In genomic region chr13:92332103-92332879, GRCm38 (mm10) we compare ENCODE assay signal across 19 mouse cellular contexts. TPM values are rescaled to one million over a fixed set of nuclear protein-coding genes. Genes with fewer than 3 reads are reported as not detected.
"Had no signal": no experiment of that assay in that cellular context is flagged by ENCODE, and none has a peak within 500 bp of the region (broad histone marks: within the 10 kb centered on the region; RNA-seq: fewer than 3 reads in every experiment).

No protein-coding gene starts in this region.

- H3K4me2 ChIP-seq: limb, embryonic 13.5 days; midbrain, embryonic 15.5 days; neural tube, embryonic 12.5 days had no signal

- H3K4me1 ChIP-seq: limb, embryonic 13.5 days; midbrain, embryonic 10.5 days; midbrain, embryonic 15.5 days; neural tube, embryonic 12.5 days had no signal

- H3K4me3 ChIP-seq: layer of hippocampus, adult 2 months; limb, embryonic 13.5 days; midbrain, embryonic 10.5 days; midbrain, embryonic 15.5 days; neural tube, embryonic 12.5 days had no signal

- H3K36me3 ChIP-seq: midbrain, embryonic 15.5 days had no signal

- H3K9ac ChIP-seq: limb, embryonic 13.5 days; liver, embryonic 14.5 days; midbrain, embryonic 15.5 days; neural tube, embryonic 12.5 days had no signal

- DNase-seq: kidney, postnatal 36 days; left cerebral cortex, postnatal 4 days; lung, adult 18-20 months; lung, postnatal 36 days; spleen, adult 18-20 months; thymus, adult 18-20 months; thymus, postnatal 14 days had no signal

- H3K9me3 ChIP-seq: limb, embryonic 13.5 days; midbrain, embryonic 10.5 days; midbrain, embryonic 15.5 days; neural tube, embryonic 12.5 days had no signal

- H3K27ac ChIP-seq: layer of hippocampus, adult 2 months; limb, embryonic 13.5 days; liver, embryonic 14.5 days; midbrain, embryonic 10.5 days; midbrain, embryonic 15.5 days; neural tube, embryonic 12.5 days had no signal

- H3K27me3 ChIP-seq: limb, embryonic 13.5 days; midbrain, embryonic 15.5 days; neural tube, embryonic 12.5 days had no signal

- ATAC-seq: lung, postnatal 0 days; midbrain, embryonic 15.5 days had no signal

RNA-seq across cellular contexts. Expression of gene Gm20379, which starts 26.5 kb away (rescaled TPM):
- total RNA-seq: layer of hippocampus, adult 2 months; layer of hippocampus, postnatal 10 days; left cerebral cortex, postnatal 4 days; liver, adult 2 months; megakaryocyte, adult 5-6 weeks; monocyte, adult 5-6 weeks; neutrophil, adult 5-6 weeks had no signal
- polyA plus RNA-seq: liver, adult 2 months had no signal
